Mouse (Mus musculus) c-Kit-negative CD71-positive TER-119-positive erythroid progenitor cells, embryonic 14.5 days (primary cell): Measurements from ENCODE around the gene Mxd4.

Source experiments
- DNase-seq: peaks from one replicate; pipeline ENCODE4 v3.0.0-alpha.2; 2013; ENCODE audit warnings: low read depth, low spot score

Mxd4 gene

GRCm38 (mm10) chr5:34197243-34197642 lies 9.7 kb upstream of the Mxd4 start:
- DNase-seq, result no peak

- no peak for DNase-seq
Observed at GRCm38 (mm10) chr5:34196423-34196822, 8.9 kb upstream of the Mxd4 start.

- DNase-seq, result no peak
Observed at GRCm38 (mm10) chr5:34195786-34196185, 8.3 kb upstream of the Mxd4 start.

- DNase-seq, result no peak
Observed at GRCm38 (mm10) chr5:34194975-34195662, 7.6 kb upstream of the Mxd4 start.

GRCm38 (mm10) chr5:34194426-34194825 lies 6.9 kb upstream of the Mxd4 start:
- DNase-seq, result no peak

GRCm38 (mm10) chr5:34191843-34192242 lies 4.3 kb upstream of the Mxd4 start:
- no peak for DNase-seq

- no peak for DNase-seq
Observed at GRCm38 (mm10) chr5:34191021-34191420, 3.5 kb upstream of the Mxd4 start.

GRCm38 (mm10) chr5:34189521-34189920 lies 2.0 kb upstream of the Mxd4 start:
- no peak for DNase-seq

- no peak for DNase-seq
Observed at GRCm38 (mm10) chr5:34188856-34189255, 1.3 kb upstream of the Mxd4 start.

GRCm38 (mm10) chr5:34186961-34187391 lies 544 bp downstream of the Mxd4 start:
- no peak for DNase-seq

- DNase-seq, result no peak
Observed at GRCm38 (mm10) chr5:34186391-34186790, 1.1 kb downstream of the Mxd4 start.

GRCm38 (mm10) chr5:34185791-34186190 lies 1.7 kb downstream of the Mxd4 start:
- no peak for DNase-seq

GRCm38 (mm10) chr5:34185051-34185580 lies 2.4 kb downstream of the Mxd4 start:
- no peak for DNase-seq

- no peak for DNase-seq
Observed at GRCm38 (mm10) chr5:34183976-34184375, 3.5 kb downstream of the Mxd4 start.

- DNase-seq, result no peak
Observed at GRCm38 (mm10) chr5:34183156-34183880, 4.2 kb downstream of the Mxd4 start.

GRCm38 (mm10) chr5:34182486-34182885 lies 5.0 kb downstream of the Mxd4 start:
- DNase-seq, result no peak

- DNase-seq, result no peak
Observed at GRCm38 (mm10) chr5:34177821-34178220, 9.7 kb downstream of the Mxd4 start.

- DNase-seq, result no peak
Observed at GRCm38 (mm10) chr5:34177091-34177490, 10.4 kb downstream of the Mxd4 start.

GRCm38 (mm10) chr5:34176691-34177090 lies 10.8 kb downstream of the Mxd4 start:
- DNase-seq, result no peak

GRCm38 (mm10) chr5:34175403-34175694 lies 12.2 kb downstream of the Mxd4 start:
- no peak for DNase-seq

GRCm38 (mm10) chr5:34174550-34175402 lies 12.7 kb downstream of the Mxd4 start:
- no peak for DNase-seq

- no peak for DNase-seq
Observed at GRCm38 (mm10) chr5:34174021-34174420, 13.5 kb downstream of the Mxd4 start.
